Mouse (Mus musculus) cerebellum, adult 2 months (tissue): ENCODE data around the gene Ldlrap1. TPM values are rescaled to one million over a fixed set of nuclear protein-coding genes. Genes with fewer than 3 reads are reported as not detected.

Experiments
- DNase-seq, 2 experiments: peaks; one replicate each; pipeline ENCODE4 v3.0.0; 2021
- H3K27ac ChIP-seq: fragments of 200-500 bp; 2 replicates; pipeline ENCODE4 v1.5.1; 2012; ENCODE audit warnings: low read length, control low read depth, inconsistent platforms; ENCODE audit not compliant: insufficient read depth
- H3K27me3 ChIP-seq: fragments of 200-500 bp; 2 replicates; pipeline ENCODE4 v1.6.1; 2012; ENCODE audit warnings: inconsistent platforms, mild to moderate bottlenecking, low read length, moderate library complexity; ENCODE audit not compliant: control insufficient read depth, insufficient read depth
- H3K4me1 ChIP-seq: fragments of 200-500 bp; 2 replicates; pipeline ENCODE4 v1.6.1; 2011; ENCODE audit warnings: low read length; ENCODE audit not compliant: control insufficient read depth, insufficient read depth
- H3K4me3 ChIP-seq: fragments of 200-500 bp; replicated peaks from 2 replicates; pipeline ENCODE3; 2011; ENCODE audit warnings: mild to moderate bottlenecking, low read depth, low read length, control low read depth; ENCODE audit not compliant: insufficient read depth
- CTCF ChIP-seq: fragments of 200-500 bp; IDR thresholded peaks from 2 replicates; pipeline ENCODE4 v1.5.1; 2011; ENCODE audit warnings: low read depth, mild to moderate bottlenecking, control low read depth, low read length, moderate library complexity, borderline replicate concordance; ENCODE audit not compliant: insufficient read depth
- POLR2A ChIP-seq: fragments of 200-500 bp; IDR thresholded peaks from 2 replicates; pipeline ENCODE4 v1.6.1; 2011; ENCODE audit warnings: low read length, control low read depth, borderline replicate concordance; ENCODE audit not compliant: insufficient read depth
- whole genome bisulfite sequencing: fragments of 180-500 bp; shearing (Covaris S2); methylation state at CpG from one replicate; pipeline ENCODE4 v1.1.7; 2018; 5-methylcytosine and 5-hydroxymethylcytosine counted together
- polyA plus RNA-seq: library from polyadenylated mRNA; depleted of rRNA; stranded (reverse); fragments of >200 nt; gene quantifications from 2 replicates; pipeline ENCODE4 v1.2.3, GENCODE M21; 2012

Ldlrap1 gene
- polyA plus RNA-seq, 1 experiment, result 16.0 TPM

DNA sequence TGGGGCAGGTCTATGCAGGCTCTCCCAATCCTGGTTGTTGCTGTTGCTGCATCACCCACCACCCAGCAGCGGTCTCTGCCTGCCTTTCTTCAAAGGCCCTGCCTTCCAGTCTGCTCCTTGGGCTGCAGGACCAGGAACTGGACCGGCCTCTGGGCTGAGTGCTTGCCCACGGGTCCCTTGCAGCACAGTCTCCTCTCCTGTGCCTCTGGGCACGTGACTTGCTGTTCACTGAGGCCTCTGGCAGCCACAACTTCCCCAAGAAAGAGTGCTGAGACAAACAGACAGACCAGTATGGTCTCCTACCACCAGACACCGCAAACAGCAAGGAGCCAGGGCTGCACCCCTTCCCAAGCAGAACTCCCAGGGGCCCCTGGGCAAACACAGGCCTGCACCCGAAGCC, 5.5 kb downstream of the Ldlrap1 start:
- Histone ChIP-seq H3K4me3 (no peak overlapping the region), H3K27me3 (no peaks in the 10 kb centered on the region), H3K27ac (no peak overlapping the region), H3K4me1 (peaks cover 29% of the 10 kb centered on the region)
- no peak for DNase-seq
- WGBS, result 67% methylated on average over 6 of the region's 6 CpGs
- no peak for TF ChIP-seq CTCF
- TF ChIP-seq POLR2A, result no peak

DNA sequence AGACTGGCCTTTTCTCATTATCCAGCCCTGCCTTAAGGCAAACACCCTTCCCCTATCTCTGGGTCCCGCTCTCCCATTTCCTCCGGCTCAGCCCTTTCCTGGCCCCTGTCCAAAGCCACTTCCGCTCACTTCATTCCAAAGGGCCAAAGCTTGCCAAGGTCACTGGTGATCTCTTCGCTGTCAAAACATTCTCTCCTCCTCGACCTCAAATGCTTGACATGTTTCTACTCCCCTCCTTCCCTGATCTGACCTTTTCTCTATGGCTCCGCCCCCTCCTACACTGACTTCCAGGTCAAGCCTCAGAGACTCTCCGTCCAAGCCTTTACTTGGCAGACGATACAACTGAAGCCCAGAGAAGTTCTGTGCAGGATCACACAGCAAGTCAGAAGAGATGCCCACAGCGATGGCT, 7.0 kb downstream of the Ldlrap1 start:
- peak in 1 of 2 experiments; percentile 48 for DNase-seq
- Histone ChIP-seq H3K4me3 (no peak overlapping the region), H3K27ac (no peak overlapping the region), H3K4me1 (peaks cover 34% of the 10 kb centered on the region), H3K27me3 (no peaks in the 10 kb centered on the region)
- 26% methylated on average over 9 of the region's 9 CpGs for WGBS
- TF ChIP-seq POLR2A, result no peak
- no peak for TF ChIP-seq CTCF

DNA sequence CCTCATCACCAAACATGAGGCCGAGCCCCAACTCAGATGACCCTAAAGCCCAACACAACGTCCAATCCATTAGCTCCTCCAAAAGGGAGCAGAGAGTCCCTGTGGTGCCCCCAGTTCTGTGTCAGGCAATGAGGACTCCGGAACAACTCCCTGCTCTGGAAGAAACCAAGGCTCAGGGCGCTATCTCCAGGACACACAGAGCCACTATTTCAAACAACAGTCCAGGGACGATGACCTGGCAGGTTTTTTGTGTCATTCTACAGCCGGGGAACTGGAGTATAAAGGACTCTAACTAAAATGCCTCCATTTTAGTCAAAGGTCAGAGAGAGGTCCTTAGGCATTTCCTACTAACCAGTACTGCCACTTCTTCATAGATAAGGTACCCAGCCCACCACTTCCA, 7.5 kb downstream of the Ldlrap1 start:
- Histone ChIP-seq H3K27me3 (no peaks in the 10 kb centered on the region), H3K27ac (no peak overlapping the region), H3K4me1 (peaks cover 34% of the 10 kb centered on the region), H3K4me3 (no peak overlapping the region)
- 78% methylated on average over 6 of the region's 6 CpGs for WGBS
- no peak for TF ChIP-seq CTCF
- TF ChIP-seq POLR2A, result no peak
- no peak for DNase-seq

DNA sequence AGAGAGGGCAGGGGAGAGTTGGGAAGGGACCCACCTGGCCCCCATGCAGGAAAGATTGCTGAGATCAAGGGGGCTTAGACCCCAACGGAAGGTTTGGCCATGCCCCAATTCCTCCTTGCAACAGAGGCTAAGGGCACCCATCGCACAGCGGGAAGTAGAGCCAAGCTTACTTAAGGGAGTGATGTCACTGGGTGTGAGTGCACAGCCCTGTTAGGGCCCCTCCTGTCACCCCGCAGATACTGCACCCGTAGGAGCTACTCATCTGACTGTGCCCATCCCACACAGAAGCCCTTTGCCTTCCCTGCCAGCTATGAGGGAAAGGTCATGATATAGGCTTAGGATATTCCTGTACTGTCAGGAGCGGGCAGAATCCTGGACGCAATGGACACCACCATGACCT, 8.3 kb downstream of the Ldlrap1 start:
- Histone ChIP-seq H3K4me3 (no peak overlapping the region), H3K27me3 (no peaks in the 10 kb centered on the region), H3K27ac (no peak overlapping the region), H3K4me1 (peaks cover 33% of the 10 kb centered on the region)
- TF ChIP-seq POLR2A (no peak), CTCF (no peak)
- WGBS, result 84% methylated on average over 7 of the region's 7 CpGs
- no peak for DNase-seq

DNA sequence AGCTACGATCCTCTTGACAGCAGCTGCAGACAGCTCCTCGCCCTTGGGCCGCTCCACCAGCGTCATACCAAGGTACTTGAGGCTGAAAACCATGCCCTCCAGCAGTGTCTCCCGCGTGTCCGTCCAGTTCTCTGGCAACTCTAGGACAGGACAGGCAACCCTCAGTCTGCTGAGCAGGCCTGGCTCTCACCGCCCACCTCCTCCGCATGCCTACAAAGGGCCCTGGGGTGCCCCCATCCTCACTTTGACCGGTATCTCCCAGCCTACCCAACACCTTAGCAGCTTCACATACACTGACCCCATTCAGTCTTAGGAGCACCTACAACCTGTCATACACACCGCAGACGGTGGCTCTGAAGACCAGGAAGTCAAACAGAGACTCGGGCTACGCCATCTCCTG, 8.9 kb downstream of the Ldlrap1 start:
- TF ChIP-seq POLR2A (no peak), CTCF (no peak)
- no peak overlapping the region for H3K27ac ChIP-seq
- peaks cover 27% of the 10 kb centered on the region for H3K4me1 ChIP-seq
- WGBS, result 86% methylated on average over 14 of the region's 14 CpGs
- no peak overlapping the region for H3K4me3 ChIP-seq
- no peaks in the 10 kb centered on the region for H3K27me3 ChIP-seq
- DNase-seq, result no peak

DNA sequence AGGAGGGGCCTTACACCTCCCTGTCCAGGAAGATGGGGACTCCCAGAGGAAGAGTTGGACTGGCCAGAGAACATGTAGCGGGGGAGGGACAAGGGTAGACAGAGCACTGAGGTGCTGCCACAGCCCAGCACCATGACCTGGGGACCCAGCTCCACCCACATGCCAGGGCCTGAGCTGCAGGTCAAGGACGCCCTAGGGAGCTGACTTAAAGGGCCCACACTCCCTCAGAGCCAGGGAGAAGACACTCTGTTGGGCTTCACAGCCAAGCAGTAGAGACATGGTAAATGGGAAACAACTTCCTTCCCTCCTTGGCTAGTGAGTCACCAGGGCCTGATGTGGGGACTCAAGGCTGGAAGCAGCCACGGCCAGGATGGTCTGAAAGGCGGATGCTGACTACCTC, 9.5 kb downstream of the Ldlrap1 start:
- H3K4me3 ChIP-seq, result no peak overlapping the region
- peaks cover 26% of the 10 kb centered on the region for H3K4me1 ChIP-seq
- TF ChIP-seq CTCF (no peak), POLR2A (no peak)
- H3K27ac ChIP-seq, result no peak overlapping the region
- H3K27me3 ChIP-seq, result no peaks in the 10 kb centered on the region
- 86% methylated on average over 4 of the region's 4 CpGs for WGBS
- DNase-seq, result no peak

DNA sequence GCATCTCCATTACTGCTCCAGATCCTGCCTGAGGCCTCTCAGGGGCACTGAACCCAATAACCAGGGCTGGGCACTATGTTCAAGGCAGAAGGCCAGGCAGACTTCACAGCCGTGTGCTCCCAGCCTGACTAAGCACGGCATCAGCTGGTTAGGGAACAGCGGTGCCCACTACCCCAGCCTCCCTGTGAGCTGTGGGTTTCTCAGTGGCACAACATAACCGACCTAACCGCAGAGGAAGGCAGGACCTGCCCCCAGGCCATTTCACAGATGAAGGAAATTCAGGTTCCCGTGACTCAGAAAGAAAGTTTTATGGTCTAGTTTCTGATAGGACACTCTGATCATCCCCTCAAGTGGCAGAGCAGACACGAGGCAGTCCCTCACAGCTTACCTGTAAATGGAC, 10.9 kb downstream of the Ldlrap1 start:
- Histone ChIP-seq H3K27ac (no peak overlapping the region), H3K4me3 (no peak overlapping the region), H3K4me1 (peaks cover 21% of the 10 kb centered on the region), H3K27me3 (no peaks in the 10 kb centered on the region)
- WGBS, result 65% methylated on average over 7 of the region's 7 CpGs
- TF ChIP-seq CTCF, result no peak
- TF ChIP-seq POLR2A, result no peak
- DNase-seq, result no peak

DNA sequence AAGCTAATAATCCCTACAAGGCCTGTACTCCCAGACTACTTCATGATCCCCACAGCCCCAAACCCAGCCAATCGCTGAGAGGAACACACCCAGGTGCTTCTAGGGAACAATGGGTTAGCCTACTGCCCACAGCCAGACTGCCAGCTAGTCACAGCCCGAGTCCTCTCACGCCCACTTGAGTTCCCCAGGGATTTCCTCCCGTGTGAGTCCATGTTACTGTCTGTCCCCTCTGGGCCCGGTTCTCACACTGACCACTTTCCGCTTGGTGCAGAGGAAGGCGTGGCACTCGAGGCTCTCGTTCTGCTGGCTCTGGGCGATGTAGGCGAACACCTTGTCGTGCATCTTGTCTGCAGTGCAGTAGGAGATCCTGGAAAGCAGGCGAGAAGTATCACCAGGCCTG, 12.9 kb downstream of the Ldlrap1 start:
- peaks cover 13% of the 10 kb centered on the region for H3K4me1 ChIP-seq
- no peak overlapping the region for H3K27ac ChIP-seq
- DNase-seq, result no peak
- H3K4me3 ChIP-seq, result no peak overlapping the region
- H3K27me3 ChIP-seq, result no peaks in the 10 kb centered on the region
- WGBS, result 79% methylated on average over 13 of the region's 13 CpGs
- TF ChIP-seq CTCF, result no peak
- no peak for TF ChIP-seq POLR2A

DNA sequence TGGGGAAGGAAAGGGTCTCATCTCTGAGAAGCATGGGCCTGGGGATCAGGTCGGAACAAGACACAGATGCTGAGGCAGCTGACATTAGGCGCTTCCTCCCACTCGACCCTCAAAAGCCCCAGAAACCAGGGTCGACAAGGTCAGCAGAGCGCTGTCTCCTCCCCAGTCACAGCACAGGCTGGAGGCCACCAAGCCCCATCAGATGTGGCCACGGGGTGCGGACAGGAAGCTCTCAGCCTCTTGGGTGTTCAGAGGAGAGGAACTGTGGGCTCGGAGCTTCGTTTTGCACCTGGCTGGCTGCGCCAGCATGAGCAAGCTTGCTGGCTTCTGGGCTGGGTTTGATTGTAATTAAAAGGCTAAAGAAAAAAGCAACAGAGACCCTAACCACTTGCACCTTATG, 13.5 kb downstream of the Ldlrap1 start:
- Histone ChIP-seq H3K4me3 (no peak overlapping the region), H3K27me3 (no peaks in the 10 kb centered on the region), H3K4me1 (peaks cover 8% of the 10 kb centered on the region; the same call in 1 of the 2 replicates), H3K27ac (no peak overlapping the region)
- no peak for DNase-seq
- 62% methylated on average over 10 of the region's 10 CpGs for WGBS
- TF ChIP-seq POLR2A, result no peak
- no peak for TF ChIP-seq CTCF
